Mouse (Mus musculus) olfactory bulb, adult 2 months (tissue): ENCODE measurements around the gene Gm42421.

Source experiments
- CTCF ChIP-seq: fragments of 200-500 bp; IDR thresholded peaks from 2 replicates; pipeline ENCODE4 v1.5.1; 2012; ENCODE audit warnings: low read depth, mild to moderate bottlenecking, low read length, moderate library complexity; ENCODE audit not compliant: insufficient read depth
- POLR2A ChIP-seq: fragments of 200-500 bp; IDR thresholded peaks from 2 replicates; pipeline ENCODE4 v1.6.1; 2012; ENCODE audit warnings: mild to moderate bottlenecking, low read depth, low read length, moderate library complexity; ENCODE audit not compliant: insufficient read depth

DNA sequence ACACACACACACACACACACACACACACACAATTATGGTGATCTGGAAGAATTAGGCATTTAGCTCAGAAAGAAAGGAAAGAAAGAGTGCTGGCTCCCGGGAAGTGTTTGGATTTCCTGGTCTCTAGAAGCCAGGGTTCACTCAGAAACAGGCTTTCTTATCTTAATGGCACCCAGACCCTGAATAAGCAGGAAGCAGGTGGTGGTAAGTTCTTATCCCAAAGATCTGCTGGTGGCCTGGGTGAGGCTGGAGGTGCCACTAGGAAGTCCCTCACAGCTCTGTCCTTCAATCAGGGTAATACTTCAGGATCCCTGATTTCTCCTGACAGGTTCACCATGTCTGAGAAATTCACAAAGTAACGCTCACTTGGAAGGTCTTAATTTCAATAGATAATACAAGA, 54.4 kb downstream of the Gm42421 start:
- TF ChIP-seq POLR2A, result no peak
- no peak for TF ChIP-seq CTCF
